Mouse (Mus musculus) CD4-positive helper T cell, adult 2 months (primary cell): Measurements from ENCODE around the gene Olfr93.
A peak's percentile ranks its signal among the peaks of the same experiment; 100 is the strongest.
"Not testable (repeated sequence)": the region's sequence is repeated elsewhere in the genome, so short reads cannot be mapped to it uniquely, and the experiment has no call there.

Experiments
- DNase-seq: peaks from one replicate; pipeline ENCODE4 v3.0.0-alpha.2; 2012; ENCODE audit warnings: low read depth, missing footprints, low spot score

The Olfr93 gene

DNA sequence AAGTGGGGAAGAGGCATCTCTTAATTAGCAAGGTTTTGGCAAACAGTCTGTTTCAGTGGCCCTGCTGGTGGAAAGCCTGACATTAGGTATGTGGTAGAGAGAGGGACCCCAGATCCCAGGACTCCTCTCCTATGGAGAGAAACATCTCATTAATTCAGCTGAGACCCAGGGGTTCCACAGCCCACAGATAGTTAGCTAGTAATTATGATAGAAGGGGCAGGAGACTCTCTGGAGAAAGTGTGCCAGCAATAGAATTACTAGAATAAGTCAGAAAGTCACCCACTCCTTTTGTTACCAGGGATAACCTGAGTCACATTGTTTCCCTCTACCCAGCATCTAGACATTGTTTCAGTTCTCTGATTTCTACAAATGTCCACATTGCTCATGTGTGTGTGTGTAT is at the start of gene Olfr93:
Olfr93 (minus strand) TSS at position 101 of the 400 bp plus-strand sequence.
- DNase-seq, result no peak

GRCm38 (mm10) chr17:37203917-37204236 is 42.6 kb upstream of the Olfr93 start:
- DNase-seq, result no peak

DNA sequence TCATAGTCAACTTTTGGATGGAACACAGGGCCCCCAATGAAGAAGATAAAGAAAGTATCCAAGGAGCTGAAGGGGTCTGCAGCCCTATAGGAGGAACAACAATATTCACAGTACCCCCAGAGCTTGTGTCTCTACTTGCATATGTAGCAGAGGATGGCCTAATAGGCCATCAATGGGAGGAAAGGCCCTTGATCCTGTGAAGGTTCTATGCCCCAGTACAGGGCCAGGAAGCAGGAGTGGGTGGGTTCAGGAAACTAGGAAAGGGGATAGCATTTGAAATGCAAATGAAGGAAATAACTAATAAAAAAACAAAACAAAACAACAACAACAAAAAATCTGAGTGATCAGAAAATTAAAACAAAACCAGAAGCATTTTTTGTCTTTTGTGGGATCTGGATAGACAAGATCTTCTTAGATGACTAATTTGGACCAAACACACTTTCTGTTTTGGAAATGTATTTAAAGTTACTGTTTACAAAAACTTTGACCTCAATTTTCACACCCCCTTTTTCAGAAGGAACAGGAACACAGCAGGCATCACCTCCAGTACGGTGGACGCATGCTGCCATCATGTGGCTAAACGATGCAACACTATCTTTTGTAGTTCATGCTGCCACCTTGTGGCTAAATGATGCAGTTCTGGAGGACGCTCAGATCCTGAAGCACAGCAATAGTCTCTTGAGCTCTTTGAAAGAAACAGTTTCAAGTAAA is 42.1 kb upstream of the Olfr93 start:
- DNase-seq, result peak; percentile 70

DNA sequence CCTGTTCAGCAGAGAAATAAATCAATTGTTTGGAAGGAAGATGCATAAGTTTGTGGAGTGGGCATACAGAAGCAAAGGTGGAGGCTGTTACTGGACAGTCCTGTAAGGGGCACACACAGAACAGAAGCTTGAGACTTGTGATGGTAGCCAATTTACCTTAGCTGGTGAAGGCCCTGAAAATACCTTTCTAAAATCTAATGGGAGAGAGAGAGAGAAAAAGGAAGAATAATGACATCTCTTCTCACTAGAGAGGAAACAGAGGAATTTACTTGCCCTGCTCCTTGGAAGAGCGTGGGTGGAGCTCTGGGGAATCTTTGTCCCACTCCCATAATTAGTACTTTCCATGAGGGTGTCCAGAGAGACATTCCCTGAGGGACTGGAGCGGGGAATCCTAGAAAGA is 39.6 kb upstream of the Olfr93 start, which contains the start of gene Olfr94:
Olfr94 (minus strand) TSS at position 101 of the 400 bp plus-strand sequence.
- DNase-seq, result no peak

DNA sequence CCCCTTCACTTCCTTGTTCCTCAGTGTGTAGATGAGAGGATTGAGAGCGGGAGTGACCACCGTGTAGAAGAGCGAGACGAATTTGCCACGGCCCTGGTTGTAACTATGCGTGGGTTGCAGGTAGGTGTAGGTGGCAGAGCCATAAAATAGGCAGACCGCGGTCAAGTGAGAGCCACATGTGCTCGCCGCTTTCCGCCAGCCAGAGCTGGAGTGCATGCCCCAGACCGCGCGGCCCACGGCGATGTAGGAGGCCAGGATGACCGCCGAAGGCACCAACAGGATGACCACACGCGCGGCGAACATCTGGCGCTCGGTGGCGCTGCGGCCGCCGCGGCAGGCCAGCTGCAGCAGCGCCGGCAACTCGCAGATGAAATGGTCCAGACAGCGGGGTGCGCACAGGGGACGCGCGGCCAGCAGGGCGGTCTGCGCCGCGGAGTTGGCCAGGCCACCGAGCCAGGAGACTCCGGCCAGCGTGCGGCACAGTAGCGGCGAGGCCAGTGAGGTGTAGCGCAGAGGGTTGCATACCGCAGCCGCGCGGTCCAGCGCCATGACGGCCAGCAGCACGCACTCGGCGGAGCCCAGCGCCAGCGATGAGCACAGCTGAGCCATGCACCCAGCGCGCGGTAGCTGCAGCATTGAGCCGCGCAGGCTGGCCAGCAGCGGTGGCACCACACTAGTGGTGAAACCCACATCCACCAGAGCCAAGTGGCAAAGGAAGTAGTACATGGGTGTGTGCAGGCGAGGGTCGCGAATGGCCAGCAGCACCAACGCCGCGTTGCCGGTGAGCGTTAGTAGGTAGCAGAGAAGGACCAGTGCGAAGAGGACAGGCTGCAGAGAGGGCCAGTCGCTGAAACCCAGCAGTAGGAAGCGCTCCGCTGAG is 35.8 kb upstream of the Olfr93 start:
- DNase-seq, result no peak

- DNase-seq, result no peak
Measured at GRCm38 (mm10) chr17:37194782-37195181, 33.5 kb upstream of the Olfr93 start.

DNA sequence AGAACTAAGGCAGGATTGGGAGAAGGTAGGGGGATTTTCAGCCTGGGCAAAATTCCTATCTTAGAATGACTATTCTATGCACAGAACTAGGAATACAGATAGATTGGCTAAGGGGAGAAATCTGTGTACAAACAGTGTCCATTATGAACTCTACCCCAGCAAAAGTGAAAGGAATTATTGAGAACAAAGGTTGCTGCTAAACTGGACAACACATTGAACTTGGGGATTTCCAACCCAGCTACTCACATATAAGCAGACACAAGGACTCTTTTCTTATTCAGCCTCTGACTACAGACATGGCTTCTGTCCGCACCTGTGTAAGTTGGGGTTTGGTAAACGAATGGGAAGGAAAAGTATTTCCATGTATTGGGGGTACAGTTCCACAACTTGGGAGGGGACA is 32.4 kb upstream of the Olfr93 start, which contains the start of gene Ubd:
Ubd (plus strand) TSS at position 237 of the 400 bp plus-strand sequence.
- DNase-seq, result no peak

DNA sequence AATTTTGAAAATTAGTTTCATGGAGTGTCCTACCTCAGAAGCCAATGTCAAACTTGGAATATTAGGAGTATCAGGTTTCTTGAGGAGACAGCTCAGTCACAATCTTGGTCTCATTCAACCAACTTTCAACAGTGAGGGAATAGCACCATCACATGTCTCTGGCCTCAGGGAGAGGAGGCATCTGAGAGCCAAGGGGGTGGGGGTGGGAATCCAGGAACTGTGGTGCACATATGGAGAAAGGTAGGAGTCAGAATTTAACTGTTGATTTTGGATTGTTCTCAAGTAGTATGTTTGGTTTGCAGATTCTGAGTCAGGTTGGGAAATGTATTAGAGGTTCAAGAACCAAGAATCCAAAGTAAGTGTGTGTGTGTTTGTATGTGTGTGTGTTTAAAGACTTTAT is 31.7 kb upstream of the Olfr93 start:
- DNase-seq, result no peak

DNA sequence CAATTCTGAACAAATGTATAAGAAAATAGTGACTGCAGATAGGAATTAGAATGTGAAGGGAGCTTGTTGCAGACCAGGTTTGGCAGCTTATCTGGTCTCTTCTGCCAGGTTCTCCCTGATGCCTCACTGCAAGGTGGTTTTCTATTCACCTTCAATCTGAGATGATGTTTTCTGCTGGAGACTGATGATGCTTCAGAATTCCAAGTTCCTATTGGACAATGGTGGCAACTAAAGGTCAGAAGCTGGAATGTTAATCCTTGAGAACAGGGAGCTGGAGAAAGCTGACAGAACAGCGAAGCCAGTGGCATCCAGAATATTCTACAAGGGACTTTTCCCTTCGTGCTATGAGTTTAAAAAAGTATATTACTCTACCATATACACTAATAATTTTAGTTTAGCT is 29.4 kb upstream of the Olfr93 start:
- DNase-seq, result no peak

DNA sequence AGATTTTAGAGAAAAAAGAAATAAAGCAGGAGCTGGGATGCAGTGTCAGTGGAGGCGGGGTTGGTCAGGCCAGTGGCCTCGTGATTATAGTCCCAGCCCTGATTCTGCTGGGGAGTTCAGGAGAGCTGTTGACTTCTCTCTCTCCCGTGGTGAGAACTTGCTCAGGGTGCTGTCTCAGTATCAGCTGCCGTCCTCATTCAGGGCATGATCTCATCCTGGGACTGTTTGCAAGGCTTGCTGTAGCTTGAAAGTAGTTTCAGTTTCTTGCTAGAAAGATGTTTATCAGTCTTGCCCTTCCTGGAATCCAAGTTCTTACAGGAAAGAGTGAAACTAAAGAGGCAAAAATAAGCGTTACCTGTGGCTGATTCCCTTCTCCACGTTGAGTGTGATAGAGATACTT is 24.2 kb upstream of the Olfr93 start:
- DNase-seq, result no peak

- DNase-seq, result not testable (repeated sequence)
Measured at GRCm38 (mm10) chr17:37131366-37131765, 29.9 kb downstream of the Olfr93 start.

- DNase-seq, result no peak
Measured at GRCm38 (mm10) chr17:37119988-37120387, 41.3 kb downstream of the Olfr93 start, which contains the start of gene Olfr92. Gene Olfr92, minus strand, starts transcription at chr17:37120088.

- no peak for DNase-seq
Measured at GRCm38 (mm10) chr17:37098178-37098577, 63.1 kb downstream of the Olfr93 start, which contains the start of gene Olfr91. Gene Olfr91, minus strand, starts transcription at chr17:37098278.

DNA sequence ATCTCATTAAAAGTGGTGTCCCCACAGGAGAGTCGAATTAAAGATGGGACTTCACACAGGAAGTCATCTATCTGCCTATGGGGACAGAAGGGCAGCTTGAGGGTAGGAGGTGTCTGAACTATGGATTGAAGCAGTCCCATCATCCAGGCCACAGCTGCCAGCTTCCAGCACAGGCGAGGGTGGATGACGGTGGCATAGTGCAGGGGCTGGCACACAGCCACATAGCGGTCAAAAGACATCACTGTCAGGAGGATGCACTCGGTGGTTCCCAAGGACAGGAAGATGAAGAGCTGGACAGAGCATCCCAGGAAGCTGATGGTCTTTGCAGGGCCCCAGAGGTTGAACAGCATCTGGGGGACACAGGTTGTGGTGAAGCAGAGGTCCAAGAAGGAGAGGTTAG is 68.0 kb downstream of the Olfr93 start:
- no peak for DNase-seq

GRCm38 (mm10) chr17:37092198-37092597 is 69.1 kb downstream of the Olfr93 start:
- DNase-seq, result no peak
